Mouse (Mus musculus) ZHBTc4 (cell line): ENCODE measurements at regions not wholly inside any gene's neighbourhood (a gene's known extent, or its start where the extent isn't known, plus 50 kb on each side); places are given as distances from the start of the nearest gene placed in this dataset.

ENCODE experiments used
- DNase-seq: peaks from one replicate; pipeline ENCODE4 v3.0.0-alpha.2; 2011; ENCODE audit warnings: low read depth, low spot score

GRCm38 (mm10) chr5:19130639-19131038 lies 96.2 kb upstream of the Magi2 start:
- DNase-seq, result no peak

DNA sequence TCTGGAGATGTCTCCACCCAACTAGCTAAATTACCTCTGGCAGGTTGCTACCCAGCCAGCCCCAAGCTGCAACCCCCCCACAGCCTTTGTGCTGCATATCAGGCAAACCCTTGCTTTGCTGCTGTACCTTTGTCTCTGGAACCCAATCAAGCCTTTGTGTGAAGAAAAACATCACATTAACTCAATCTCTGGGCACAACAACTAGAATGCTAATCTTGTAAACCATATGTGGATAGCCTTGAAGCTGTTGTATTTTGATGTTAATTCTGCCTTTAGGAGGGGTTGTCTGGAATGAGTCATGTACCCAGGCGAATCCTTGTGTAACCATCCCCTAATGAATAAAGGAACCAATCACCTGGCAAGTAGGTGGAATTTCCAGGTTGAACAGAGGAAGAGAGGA lies 72.3 kb upstream of the Magi2 start:
- peak; percentile 91 for DNase-seq

DNA sequence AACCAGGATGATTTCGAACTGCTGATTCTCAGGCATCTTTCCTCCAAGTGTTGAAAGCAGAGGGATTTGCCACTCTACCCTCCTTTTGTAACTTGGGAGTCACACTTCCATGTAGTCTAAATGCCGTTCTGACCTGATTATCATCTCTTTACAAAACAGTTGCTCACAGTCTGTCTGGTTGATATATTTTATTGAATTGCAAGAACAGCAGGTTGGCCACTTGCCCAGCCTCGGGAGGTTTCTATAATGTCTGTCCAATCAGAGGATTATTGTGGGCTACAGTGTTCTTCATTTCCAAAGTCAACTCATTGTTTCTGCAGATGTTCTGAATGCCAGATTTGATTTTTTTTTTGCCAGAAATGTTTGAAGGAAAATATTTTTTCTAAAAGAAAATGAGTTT lies 68.6 kb upstream of the Magi2 start:
- no peak for DNase-seq

DNA sequence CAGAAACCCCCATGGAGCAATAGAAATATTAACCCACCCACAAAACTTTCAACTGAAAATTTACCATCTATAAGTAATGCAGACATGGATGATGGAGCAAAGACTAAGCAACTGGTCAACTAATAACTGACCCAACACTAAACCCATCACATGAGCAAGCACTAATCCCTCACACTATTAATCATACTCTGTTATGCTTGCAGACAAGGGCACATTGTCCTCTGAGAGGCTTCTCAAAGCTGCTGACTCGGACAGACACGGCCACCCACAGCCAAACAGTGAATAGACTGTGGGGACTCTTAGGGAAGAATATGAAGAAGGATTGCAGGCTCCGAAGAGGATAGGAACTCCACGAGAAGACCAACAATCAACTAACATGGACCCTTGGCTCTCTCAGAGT lies 66.6 kb upstream of the Magi2 start:
- no peak for DNase-seq
